Mouse (Mus musculus) left cerebral cortex, postnatal 10 days (tissue): Measurements from ENCODE around the gene Olfr632. TPM values are rescaled to one million over a fixed set of nuclear protein-coding genes. Genes with fewer than 3 reads are reported as not detected.
"Not testable (repeated sequence)": the region's sequence is repeated elsewhere in the genome, so short reads cannot be mapped to it uniquely, and the experiment has no call there.

Experiments
- DNase-seq, 2 experiments: peaks; one replicate each; pipeline ENCODE4 v3.0.0; 2021 to 2022; ENCODE audit warnings: low spot score in 2 of 2, mixed read lengths in 1 of 2; ENCODE audit errors: extremely low spot score in 1 of 2
- intact Hi-C: fragments of 180-260 bp; cut with DNase I; formaldehyde crosslinking; loops from one replicate; pipeline ENCODE4 v1.15.1; 2025
- total RNA-seq, 2 experiments: library from RNA; stranded (reverse); gene quantifications; 2 replicates each; pipeline ENCODE4 v1.2.3; 2021

Olfr632 gene
- under 1 TPM in 1 of 2 experiments, not detected in 1; 0.26 TPM for total RNA-seq

- DNase-seq: no peak
- intact Hi-C loops: no loop called here
These were observed at the start of gene Olfr632 for GRCm38 (mm10) chr7:103934264-103934663. Gene Olfr632, plus strand, starts transcription at chr7:103934347.

GRCm38 (mm10) chr7:103886152-103886551, 48.0 kb upstream of the Olfr632 start, which contains the start of gene Olfr66:
Gene Olfr66, minus strand, starts transcription at chr7:103886252.
- no peak for DNase-seq
- intact Hi-C loops: no loop called here

DNA sequence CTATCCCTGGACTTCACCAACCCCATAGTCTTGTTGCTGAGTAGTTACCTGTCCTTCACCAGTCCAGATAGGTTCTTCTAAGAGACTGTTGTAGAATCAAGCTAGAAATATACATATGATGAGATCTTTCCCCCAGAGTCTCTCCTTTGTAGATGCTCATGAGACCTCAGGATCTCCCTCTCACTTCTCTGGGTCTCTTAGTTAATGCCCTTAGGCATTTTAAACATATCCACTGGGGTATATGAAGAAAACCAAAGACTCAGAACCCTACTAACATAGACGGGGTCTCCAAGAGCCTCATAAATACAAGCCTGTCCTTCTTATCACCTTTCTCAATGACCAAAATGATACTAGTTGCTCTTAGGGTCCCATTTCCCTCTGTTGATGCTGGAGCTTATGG, 39.8 kb upstream of the Olfr632 start, which contains the start of gene Olfr64:
Gene Olfr64 (minus strand): TSS at position 101 of the 400 bp plus-strand sequence.
- intact Hi-C loops: no loop called here
- no peak for DNase-seq

GRCm38 (mm10) chr7:103903187-103903586, 31.0 kb upstream of the Olfr632 start, which contains the start of gene Olfr65:
Gene Olfr65, plus strand, starts transcription at chr7:103903487.
- peak in 1 of 2 experiments; percentile 2 for DNase-seq
- intact Hi-C loops: no loop called here

GRCm38 (mm10) chr7:103910047-103910446, 24.1 kb upstream of the Olfr632 start:
- no peak for DNase-seq
- intact Hi-C loops: no loop called here

DNA sequence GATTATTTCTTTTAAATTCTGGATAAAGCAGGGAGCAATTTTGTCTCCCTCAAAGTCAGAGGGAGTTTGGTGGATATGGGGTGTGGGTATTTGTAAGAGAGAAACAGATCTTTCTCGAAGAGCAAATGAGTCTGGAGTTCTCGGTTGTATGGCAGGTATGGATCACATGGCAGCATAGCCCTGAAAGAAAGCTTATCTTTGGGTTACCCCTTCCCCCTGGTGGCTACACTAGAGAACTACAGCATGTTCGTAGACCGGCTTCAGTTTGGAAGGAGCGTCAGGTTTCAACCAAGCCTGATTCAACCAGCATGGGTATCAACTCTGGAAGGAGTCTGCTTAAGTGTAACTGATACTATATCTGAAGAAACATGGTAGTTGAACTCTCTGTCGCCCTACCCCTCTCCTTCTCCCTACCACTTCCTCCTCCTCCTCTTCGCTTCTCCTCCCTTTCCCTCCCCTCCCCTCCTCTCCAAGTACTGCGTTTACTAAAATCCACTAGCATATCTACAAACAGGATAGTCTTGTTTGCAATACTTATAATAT, 21.1 kb upstream of the Olfr632 start:
- no peak for DNase-seq
- intact Hi-C loops: no loop called here

- intact Hi-C loops: no loop called here
These were observed 18.8 kb upstream of the Olfr632 start for GRCm38 (mm10) chr7:103915338-103915737.

GRCm38 (mm10) chr7:103928525-103928924, 5.6 kb upstream of the Olfr632 start, which contains the start of gene Olfr631:
Gene Olfr631, plus strand, starts transcription at chr7:103928825.
- intact Hi-C loops: no loop called here
- DNase-seq: no peak

More at GRCm38 (mm10) chr7:103915338-103915737, 18.8 kb upstream of the Olfr632 start:
- DNase-seq: no peak

DNA sequence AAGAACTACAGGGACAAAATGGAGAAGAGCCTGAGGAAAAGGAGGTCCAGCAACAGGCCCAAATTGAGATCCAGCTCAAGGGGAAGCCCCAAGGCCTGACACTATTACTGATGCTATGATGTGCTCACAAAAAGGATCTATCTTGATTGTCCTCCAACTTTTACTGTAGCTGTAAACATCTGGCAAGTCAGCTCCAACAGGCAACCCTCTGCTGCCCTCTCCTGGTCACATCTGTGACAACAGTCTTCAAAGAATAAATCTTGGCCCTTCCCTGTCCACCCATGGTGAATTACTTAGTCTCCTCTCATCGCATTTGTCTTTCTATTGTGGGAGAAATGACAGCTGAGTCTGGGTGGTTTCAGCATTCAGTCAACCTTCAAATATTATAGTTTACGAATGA, 8.6 kb downstream of the Olfr632 start:
- intact Hi-C loops: no loop called here
- peak in 1 of 2 experiments; percentile 23 for DNase-seq

- no peak for DNase-seq
- intact Hi-C loops: no loop called here
These were observed 10.0 kb downstream of the Olfr632 start, which contains the start of gene Olfr633 for GRCm38 (mm10) chr7:103944137-103944536. Gene Olfr633, plus strand, starts transcription at chr7:103944437.

DNA sequence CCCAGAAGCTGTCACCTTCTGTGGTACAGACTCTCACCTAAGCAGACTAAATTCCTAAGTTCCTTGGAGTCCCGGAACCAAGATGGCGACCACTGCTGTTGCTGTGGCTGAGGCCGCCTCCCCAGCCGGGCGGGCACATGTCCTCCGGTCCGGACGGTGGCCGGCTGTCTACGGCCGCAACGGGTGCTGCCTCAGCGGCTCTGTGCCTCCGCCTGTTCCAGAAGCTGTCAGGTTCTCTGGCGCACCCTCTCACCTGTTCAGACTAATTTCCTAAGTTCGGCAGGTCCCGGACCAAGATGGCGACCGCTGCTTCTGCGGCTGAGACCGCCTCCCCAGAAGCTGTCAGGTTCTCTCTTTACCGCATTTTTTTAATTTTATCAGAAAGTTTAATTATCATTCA, 32.7 kb downstream of the Olfr632 start:
- intact Hi-C loops, DNase-seq: not testable (repeated sequence)

DNA sequence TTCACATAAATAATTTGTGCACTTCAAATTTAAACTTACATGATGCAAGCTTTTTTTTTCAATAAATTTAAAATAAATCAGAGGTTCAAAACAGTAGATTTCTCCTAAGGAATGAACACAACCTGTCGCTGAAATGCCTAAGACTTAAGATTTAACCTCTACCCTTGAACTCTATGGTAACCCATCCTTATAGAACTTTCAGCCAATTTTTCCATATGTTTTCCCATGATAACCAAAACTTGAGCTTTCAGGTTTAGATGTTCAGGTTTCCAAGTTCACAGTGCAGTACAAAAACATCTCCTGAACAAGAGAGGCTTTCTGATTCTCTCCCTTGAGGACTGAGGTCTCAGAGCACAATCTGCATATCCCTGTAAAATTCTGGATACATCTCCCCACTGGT, 36.7 kb downstream of the Olfr632 start, which contains the start of gene Olfr635:
Gene Olfr635 (plus strand): TSS at position 301 of the 400 bp plus-strand sequence.
- DNase-seq: no peak

DNA sequence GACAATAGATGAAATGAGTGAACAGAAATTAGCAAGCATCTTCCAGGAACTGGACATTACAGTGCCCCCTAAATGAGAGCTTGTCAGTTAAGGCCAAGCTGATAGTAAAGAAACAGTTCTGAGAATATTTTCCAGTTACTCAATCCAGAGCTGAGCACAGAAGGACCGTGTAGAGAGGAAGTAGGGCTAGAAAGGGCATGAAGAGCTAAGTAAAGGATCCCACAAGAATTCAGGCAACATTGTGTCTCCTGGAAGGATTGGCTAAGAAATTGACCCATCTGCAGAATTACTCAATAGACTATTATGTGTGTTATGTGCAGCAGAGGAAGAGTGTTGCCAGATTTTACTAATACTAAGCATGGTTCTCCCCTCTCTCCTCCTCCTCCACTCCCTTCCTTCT, 37.6 kb downstream of the Olfr632 start:
- intact Hi-C loops: no loop called here
- DNase-seq: no peak

More for the DNA sequence above, 36.7 kb downstream of the Olfr632 start, which contains the start of gene Olfr635:
- intact Hi-C loops: no loop called here

Other genes starting within 250 kb of the Olfr632 start
- not detected for gene Olfr243, start 219.7 kb upstream of the Olfr632 start, total RNA-seq
- gene Olfr628, start 204.0 kb upstream of the Olfr632 start, total RNA-seq: not detected
- gene Olfr629, start 189.4 kb upstream of the Olfr632 start, total RNA-seq: not detected
- not detected for gene Olfr630, start 177.0 kb upstream of the Olfr632 start, total RNA-seq
- not detected for gene Olfr69, start 162.8 kb upstream of the Olfr632 start, total RNA-seq
- not detected for gene Olfr68, start 154.6 kb upstream of the Olfr632 start, total RNA-seq
- not detected for gene Olfr67, start 142.5 kb upstream of the Olfr632 start, total RNA-seq
- gene Hbb-bt, start 120.4 kb upstream of the Olfr632 start, total RNA-seq: 100 to 1,000 TPM in 1 of 2 experiments, 10 to 100 TPM in 1; 58.1 to 118 TPM
- 100 to 1,000 TPM; 487 to 924 TPM for gene Hbb-bs, start 106.3 kb upstream of the Olfr632 start, total RNA-seq
- not detected for gene Hbb-bh2, start 93.8 kb upstream of the Olfr632 start, total RNA-seq
- gene Hbb-bh1, start 91.2 kb upstream of the Olfr632 start, total RNA-seq: not detected
- gene Hbb-y, start 81.1 kb upstream of the Olfr632 start, total RNA-seq: not detected
- gene Olfr66, start 48.1 kb upstream of the Olfr632 start, total RNA-seq: not detected
- not detected for gene Olfr64, start 39.9 kb upstream of the Olfr632 start, total RNA-seq
- gene Olfr65, start 30.9 kb upstream of the Olfr632 start, total RNA-seq: under 1 TPM in 1 of 2 experiments, not detected in 1; 0.19 TPM
- gene Olfr631, start 5.5 kb upstream of the Olfr632 start, total RNA-seq: not detected
- gene Olfr633, start 10.1 kb downstream of the Olfr632 start, total RNA-seq: not detected
- gene Olfr635, start 36.8 kb downstream of the Olfr632 start, total RNA-seq: under 1 TPM; 0.04 to 0.06 TPM
- not detected for gene Olfr638, start 64.4 kb downstream of the Olfr632 start, total RNA-seq
- gene Olfr639, start 83.0 kb downstream of the Olfr632 start, total RNA-seq: under 1 TPM; 0.11 to 0.20 TPM
- not detected for gene Olfr640, start 91.2 kb downstream of the Olfr632 start, total RNA-seq
- gene Olfr641, start 101.1 kb downstream of the Olfr632 start, total RNA-seq: not detected
- not detected for gene Olfr642, start 118.3 kb downstream of the Olfr632 start, total RNA-seq
- not detected for gene 4930516K23Rik, start 127.1 kb downstream of the Olfr632 start, total RNA-seq
- not detected for gene Olfr644, start 137.5 kb downstream of the Olfr632 start, total RNA-seq
- not detected for gene Olfr645, start 151.1 kb downstream of the Olfr632 start, total RNA-seq
- not detected for gene Olfr646, start 170.5 kb downstream of the Olfr632 start, total RNA-seq
- gene Ubqln5, start 195.5 kb downstream of the Olfr632 start, total RNA-seq: not detected
- not detected for gene Olfr643, start 203.1 kb downstream of the Olfr632 start, total RNA-seq
- not detected for gene Ubqln3, start 208.9 kb downstream of the Olfr632 start, total RNA-seq
- not detected for gene Ubqlnl, start 216.2 kb downstream of the Olfr632 start, total RNA-seq
- gene Olfm5, start 230.5 kb downstream of the Olfr632 start, total RNA-seq: not detected
- gene Olfr648, start 249.0 kb downstream of the Olfr632 start, total RNA-seq: under 1 TPM; 0.34 to 0.43 TPM